Mouse (Mus musculus) forebrain, embryonic 12.5 days (tissue): ENCODE measurements at regions not wholly inside any gene's neighbourhood (a gene's known extent, or its start where the extent isn't known, plus 50 kb on each side); places are given as distances from the start of the nearest gene placed in this dataset.
A peak's percentile ranks its signal among the peaks of the same experiment; 100 is the strongest.

Experiments used
- ATAC-seq: fragments of 200-750 bp; cut with Nextera tagmentation; 2 replicates; pipeline ENCODE4 v1.8.0; 2017; ENCODE audit warnings: moderate TSS enrichment; ENCODE audit not compliant: low FRiP score
- H3K27ac ChIP-seq: fragments of 300-500 bp; sonication (generic); 2 replicates; pipeline ENCODE4 v1.5.1; 2016; ENCODE audit warnings: mild to moderate bottlenecking
- H3K27me3 ChIP-seq: fragments of 300-500 bp; sonication (generic); 2 replicates; pipeline ENCODE4 v1.6.1; 2016; ENCODE audit warnings: mild to moderate bottlenecking
- H3K36me3 ChIP-seq: fragments of 300-500 bp; sonication (generic); replicated peaks from 2 replicates; pipeline ENCODE4 v1.6.1; 2016; ENCODE audit warnings: mild to moderate bottlenecking
- H3K4me1 ChIP-seq: fragments of 300-500 bp; sonication (generic); 2 replicates; pipeline ENCODE4 v1.6.1; 2016
- H3K4me2 ChIP-seq: fragments of 300-500 bp; sonication (generic); 2 replicates; pipeline ENCODE4 v1.6.1; 2016; ENCODE audit warnings: mild to moderate bottlenecking, moderate library complexity
- H3K4me3 ChIP-seq: fragments of 300-500 bp; sonication (generic); replicated peaks from 2 replicates; pipeline ENCODE4 v1.5.1; 2016; ENCODE audit warnings: mild to moderate bottlenecking
- H3K9ac ChIP-seq: fragments of 300-500 bp; sonication (generic); 2 replicates; pipeline ENCODE4 v1.6.1; 2016; ENCODE audit warnings: mild to moderate bottlenecking
- H3K9me3 ChIP-seq: fragments of 300-500 bp; sonication (generic); 2 replicates; pipeline ENCODE4 v1.6.1; 2016
- WGBS: fragments of 180-500 bp; shearing (Covaris S2); methylation state at CpG from one replicate; pipeline ENCODE4 v1.1.7; 2016; 5-methylcytosine and 5-hydroxymethylcytosine counted together

DNA sequence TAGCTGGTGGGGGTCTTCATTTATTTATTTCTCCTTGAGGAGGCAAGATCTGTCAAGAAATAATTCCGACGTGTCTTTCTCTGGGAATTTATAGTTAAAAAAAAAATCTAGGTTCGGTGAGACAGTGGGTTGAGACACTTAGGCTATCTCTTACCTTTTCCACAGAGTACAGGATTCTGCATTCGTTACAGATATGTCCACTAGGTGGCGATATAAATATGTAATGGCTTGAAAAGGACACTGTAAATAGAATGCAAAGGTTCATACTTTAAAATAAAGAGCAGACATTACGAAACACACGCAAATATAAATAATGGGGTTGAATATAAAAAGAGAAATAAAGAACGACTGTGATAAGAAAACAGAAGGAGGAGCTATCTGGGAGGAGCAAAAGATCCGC is 517.5 kb downstream of the Cps1 start:
- no peaks in the 10 kb centered on the region for H3K27me3 ChIP-seq
- no peak overlapping the region for H3K27ac ChIP-seq
- no peak overlapping the region for H3K9ac ChIP-seq
- peaks cover 2% of the 10 kb centered on the region; the same call in 1 of the 2 replicates for H3K4me1 ChIP-seq
- no peak overlapping the region for H3K4me2 ChIP-seq
- no peaks in the 10 kb centered on the region for H3K36me3 ChIP-seq
- no peaks in the 10 kb centered on the region for H3K9me3 ChIP-seq
- peak; percentile 85; the same call in 1 of the 2 replicates for ATAC-seq
- WGBS, result 25% methylated on average over 9 of the region's 9 CpGs
- H3K4me3 ChIP-seq, result no peak overlapping the region

DNA sequence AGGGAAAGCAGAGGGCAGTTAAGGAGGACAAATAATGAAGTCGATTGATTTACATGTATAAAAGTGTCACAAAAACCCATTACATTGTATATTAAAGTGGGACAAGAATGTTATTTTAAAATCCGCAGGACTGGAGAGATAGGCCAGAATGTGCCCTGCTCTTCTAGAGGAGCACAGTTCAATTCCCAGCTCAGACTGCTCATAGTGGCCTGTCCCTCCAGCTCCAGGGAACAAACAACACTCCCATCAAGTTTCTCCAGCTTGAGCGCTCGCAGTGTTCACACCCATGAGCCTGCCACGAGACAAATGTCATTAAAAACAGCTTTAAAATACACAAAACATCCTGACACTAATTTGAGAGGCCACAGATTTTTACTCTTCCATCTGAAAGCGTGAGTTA is 517.9 kb downstream of the Cps1 start:
- Histone ChIP-seq H3K9ac (no peak overlapping the region), H3K9me3 (no peaks in the 10 kb centered on the region), H3K4me3 (no peak overlapping the region), H3K27ac (no peak overlapping the region), H3K27me3 (no peaks in the 10 kb centered on the region), H3K4me1 (peaks cover 2% of the 10 kb centered on the region; the same call in 1 of the 2 replicates), H3K4me2 (no peak overlapping the region), H3K36me3 (no peaks in the 10 kb centered on the region)
- peak; percentile 62; the same call in 1 of the 2 replicates for ATAC-seq
- WGBS, result 49% methylated on average over 6 of the region's 6 CpGs

DNA sequence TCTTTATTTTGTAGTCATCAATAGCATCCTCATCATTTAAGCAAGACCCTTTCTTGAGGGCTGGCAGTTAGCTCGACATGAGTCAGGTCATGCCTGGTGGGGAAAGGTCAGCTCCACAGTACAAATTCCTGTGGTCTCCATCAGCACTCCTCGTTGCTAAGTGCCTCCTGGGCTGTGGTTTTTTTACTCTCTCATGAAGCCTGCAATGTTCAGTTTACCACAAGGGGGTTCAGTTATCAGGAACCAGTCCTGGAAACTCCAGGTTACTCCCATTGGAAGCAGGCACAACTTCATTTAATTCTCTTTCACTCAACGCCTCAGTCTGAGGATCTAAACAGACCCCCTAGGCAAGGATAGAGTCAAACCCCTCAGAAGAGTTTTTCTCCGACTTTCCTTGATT is 520.8 kb downstream of the Cps1 start:
- Histone ChIP-seq H3K36me3 (no peaks in the 10 kb centered on the region), H3K9ac (no peak overlapping the region), H3K4me2 (no peak overlapping the region), H3K9me3 (no peaks in the 10 kb centered on the region), H3K4me3 (no peak overlapping the region), H3K27me3 (no peaks in the 10 kb centered on the region), H3K4me1 (peaks cover 2% of the 10 kb centered on the region; the same call in 1 of the 2 replicates), H3K27ac (no peak overlapping the region)
- ATAC-seq, result no peak
- WGBS, result 67% methylated on average over 4 of the region's 4 CpGs
